Mouse (Mus musculus): Measurements from ENCODE around the gene Sumf1. TPM values are rescaled to one million over a fixed set of nuclear protein-coding genes. Genes with fewer than 3 reads are reported as not detected.

The Sumf1 gene
- polyA plus RNA-seq, 1 experiment from 2014 or later, result 23.2 TPM

DNA sequence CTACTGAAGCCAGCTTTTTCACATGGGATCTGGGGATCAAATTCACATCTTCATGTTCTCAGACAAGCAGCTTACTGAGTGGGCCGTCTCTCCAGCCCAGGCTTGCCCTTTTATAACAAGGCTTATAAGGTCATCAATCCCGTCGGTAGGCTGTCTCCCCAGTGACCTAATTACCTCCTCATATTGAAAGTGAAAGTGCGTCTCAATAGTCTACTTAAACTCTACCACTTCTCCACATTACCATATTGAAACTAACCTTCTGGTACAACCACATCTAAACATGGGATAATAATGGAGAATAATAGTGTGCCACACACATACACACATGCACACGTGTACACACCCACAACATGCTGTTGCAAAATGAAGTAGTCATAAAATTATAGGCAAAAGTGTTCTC lies 20.4 kb downstream of the Sumf1 start:
- WGBS, result 78% methylated on average over 5 of the region's 5 CpGs
- ATAC-seq (ENCODE audit: insufficient number of reproducible peaks, insufficient read depth, low FRiP score, low TSS enrichment, low read depth), result no peak
- Histone ChIP-seq H3K4me3 (no peak overlapping the region), H3K4me1 (peaks cover 13% of the 10 kb centered on the region), H3K9me3 (no peaks in the 10 kb centered on the region), H3K4me2 (no peak overlapping the region), H3K9ac (no peak overlapping the region), H3K36me3 (no peaks in the 10 kb centered on the region), H3K27me3 (no peaks in the 10 kb centered on the region), H3K27ac (no peak overlapping the region)

DNA sequence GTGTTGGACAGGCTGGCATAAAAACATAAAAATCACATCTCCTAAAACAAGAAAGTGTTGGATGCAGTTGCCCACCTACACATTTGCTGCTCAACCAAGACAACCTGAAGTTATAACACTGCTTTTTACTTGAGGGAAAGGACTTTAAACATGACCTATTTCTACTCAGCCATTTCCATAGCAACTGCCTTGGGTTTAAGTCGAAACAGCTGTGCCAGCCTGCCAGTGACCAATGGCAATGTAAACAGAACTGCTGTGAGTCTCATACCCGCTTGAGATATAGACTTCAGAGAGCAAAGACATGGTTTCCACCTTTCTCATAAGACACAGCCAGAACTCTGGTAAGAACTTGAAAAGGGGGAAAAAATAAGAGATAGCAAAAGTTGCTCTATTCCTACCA lies 24.8 kb downstream of the Sumf1 start:
- Histone ChIP-seq H3K4me2 (no peak overlapping the region), H3K9me3 (no peaks in the 10 kb centered on the region), H3K36me3 (no peaks in the 10 kb centered on the region), H3K4me3 (no peak overlapping the region), H3K4me1 (peaks cover 16% of the 10 kb centered on the region), H3K27me3 (no peaks in the 10 kb centered on the region), H3K9ac (no peak overlapping the region), H3K27ac (peak overlapping the region; percentile 33; the same call in 1 of the 2 replicates)
- 24% methylated on average over 2 of the region's 2 CpGs for WGBS
- no peak for ATAC-seq (ENCODE audit: insufficient number of reproducible peaks, insufficient read depth, low FRiP score, low TSS enrichment, low read depth)

DNA sequence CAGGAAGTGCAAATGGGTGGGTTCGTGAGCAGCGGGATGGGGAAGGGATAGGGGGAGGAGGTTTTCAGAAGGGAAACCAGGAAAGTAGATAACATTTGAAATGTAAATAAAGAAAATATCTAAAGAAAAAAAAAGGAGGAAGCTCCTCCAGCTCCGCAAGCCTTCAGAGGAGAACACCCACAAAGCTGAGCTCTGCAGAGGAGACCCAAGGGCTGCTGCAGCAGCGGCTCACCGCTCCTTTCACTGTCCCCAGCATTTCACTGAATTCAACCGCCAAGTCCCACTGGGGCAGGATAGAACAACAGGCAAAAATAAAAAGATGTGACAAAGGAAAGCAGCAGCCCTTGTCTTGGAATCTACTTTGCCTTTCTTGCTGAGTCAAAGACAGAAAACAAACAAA lies 28.5 kb downstream of the Sumf1 start:
- 69% methylated on average over 6 of the region's 6 CpGs for WGBS
- H3K4me2 ChIP-seq, result no peak overlapping the region
- no peaks in the 10 kb centered on the region for H3K27me3 ChIP-seq
- H3K36me3 ChIP-seq, result no peaks in the 10 kb centered on the region
- H3K9ac ChIP-seq, result no peak overlapping the region
- peaks cover 27% of the 10 kb centered on the region for H3K4me1 ChIP-seq
- H3K4me3 ChIP-seq, result no peak overlapping the region
- H3K9me3 ChIP-seq, result no peaks in the 10 kb centered on the region
- no peak for ATAC-seq (ENCODE audit: insufficient number of reproducible peaks, insufficient read depth, low FRiP score, low TSS enrichment, low read depth)
- no peak overlapping the region for H3K27ac ChIP-seq

DNA sequence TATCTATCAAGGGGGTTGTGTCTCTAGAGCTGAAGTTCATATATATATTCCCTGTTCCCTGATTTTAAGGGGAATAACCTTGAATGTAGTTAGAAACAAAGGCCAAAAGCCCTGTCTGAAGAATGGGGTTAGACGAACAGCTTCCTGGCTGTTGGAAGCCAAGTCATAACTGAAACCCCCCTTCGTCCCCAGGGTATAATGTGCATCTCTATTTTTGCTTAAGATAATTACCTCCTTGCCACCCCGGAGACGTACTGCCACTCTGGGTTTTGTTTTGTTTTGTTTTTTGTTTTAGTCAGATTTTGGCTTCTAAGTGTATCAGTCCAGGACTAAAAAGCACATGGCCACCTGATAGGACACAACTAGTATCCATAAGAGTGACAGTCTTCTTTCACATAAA lies 31.1 kb downstream of the Sumf1 start:
- H3K4me2 ChIP-seq, result no peak overlapping the region
- H3K27me3 ChIP-seq, result no peaks in the 10 kb centered on the region
- 0 out of 2 replicates have a peak, but pooled peaks cover 6% of the 10 kb centered on the region for H3K36me3 ChIP-seq
- no peak overlapping the region for H3K4me3 ChIP-seq
- H3K9me3 ChIP-seq, result no peaks in the 10 kb centered on the region
- peaks cover 11% of the 10 kb centered on the region for H3K4me1 ChIP-seq
- no peak overlapping the region for H3K27ac ChIP-seq
- ATAC-seq (ENCODE audit: insufficient number of reproducible peaks, insufficient read depth, low FRiP score, low TSS enrichment, low read depth), result no peak
- H3K9ac ChIP-seq, result no peak overlapping the region
- 83% methylated on average over 4 of the region's 4 CpGs for WGBS

DNA sequence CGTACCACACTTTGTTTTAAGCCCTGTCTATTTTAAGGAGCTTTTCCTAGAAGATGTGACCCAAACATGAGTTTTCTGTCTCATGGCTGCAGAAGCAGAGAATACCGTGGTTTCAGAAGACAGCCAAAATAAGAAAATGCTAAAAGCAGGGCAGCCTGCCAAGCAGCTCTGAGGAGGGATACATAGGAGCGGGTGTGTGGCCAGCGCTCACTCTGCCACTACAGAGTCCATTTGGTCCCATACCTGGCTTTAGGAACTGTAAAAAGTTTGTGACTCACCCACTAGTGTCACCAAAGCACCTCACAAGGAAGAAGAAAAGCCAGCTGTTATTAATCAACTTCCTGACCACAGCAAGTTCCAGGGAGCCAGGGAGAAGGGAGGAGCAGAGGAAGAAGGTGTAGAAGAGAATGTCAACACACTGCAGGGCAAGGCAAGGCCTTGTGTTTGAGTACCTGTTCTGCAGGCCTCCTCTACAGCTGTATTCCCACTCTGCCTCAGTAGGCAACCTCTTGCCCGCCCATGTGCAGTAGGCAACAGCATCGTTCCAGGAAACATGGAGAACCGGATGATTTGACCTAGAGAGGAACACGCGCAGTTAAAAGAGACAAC lies 32.6 kb downstream of the Sumf1 start:
- H3K36me3 ChIP-seq, result 0 out of 2 replicates have a peak, but pooled peaks cover 6% of the 10 kb centered on the region
- no peaks in the 10 kb centered on the region for H3K9me3 ChIP-seq
- H3K27me3 ChIP-seq, result no peaks in the 10 kb centered on the region
- H3K27ac ChIP-seq, result no peak overlapping the region
- H3K4me1 ChIP-seq, result peaks cover 11% of the 10 kb centered on the region
- no peak overlapping the region for H3K9ac ChIP-seq
- 85% methylated on average over 9 of the region's 9 CpGs for WGBS
- no peak overlapping the region for H3K4me3 ChIP-seq
- no peak for ATAC-seq (ENCODE audit: insufficient number of reproducible peaks, insufficient read depth, low FRiP score, low TSS enrichment, low read depth)
- H3K4me2 ChIP-seq, result no peak overlapping the region

DNA sequence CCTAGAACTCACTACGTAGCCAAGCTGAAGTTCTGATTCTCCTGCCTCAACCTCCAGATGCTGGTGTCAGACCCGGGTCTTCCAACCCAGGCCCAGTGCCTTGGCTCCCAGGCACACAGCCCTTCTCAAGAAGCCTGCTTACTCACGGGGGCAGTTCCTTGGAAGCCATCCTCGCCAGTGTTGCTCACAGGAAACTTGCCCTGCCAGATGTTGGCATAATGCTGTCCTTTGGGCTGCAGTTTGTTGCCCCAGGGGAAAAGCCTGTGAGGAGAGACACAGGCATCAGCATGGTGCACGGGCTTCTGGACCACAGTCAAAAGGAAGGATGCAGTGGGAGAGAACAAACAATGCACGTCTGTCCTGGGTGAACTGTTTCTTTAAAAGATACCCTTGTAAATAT lies 33.3 kb downstream of the Sumf1 start:
- no peak overlapping the region for H3K27ac ChIP-seq
- H3K9me3 ChIP-seq, result no peaks in the 10 kb centered on the region
- WGBS, result 61% methylated on average over 6 of the region's 6 CpGs
- 0 out of 2 replicates have a peak, but pooled peaks cover 6% of the 10 kb centered on the region for H3K36me3 ChIP-seq
- no peaks in the 10 kb centered on the region for H3K27me3 ChIP-seq
- H3K4me1 ChIP-seq, result peaks cover 11% of the 10 kb centered on the region
- no peak overlapping the region for H3K4me3 ChIP-seq
- ATAC-seq (ENCODE audit: insufficient number of reproducible peaks, insufficient read depth, low FRiP score, low TSS enrichment, low read depth), result no peak
- no peak overlapping the region for H3K4me2 ChIP-seq
- H3K9ac ChIP-seq, result no peak overlapping the region

DNA sequence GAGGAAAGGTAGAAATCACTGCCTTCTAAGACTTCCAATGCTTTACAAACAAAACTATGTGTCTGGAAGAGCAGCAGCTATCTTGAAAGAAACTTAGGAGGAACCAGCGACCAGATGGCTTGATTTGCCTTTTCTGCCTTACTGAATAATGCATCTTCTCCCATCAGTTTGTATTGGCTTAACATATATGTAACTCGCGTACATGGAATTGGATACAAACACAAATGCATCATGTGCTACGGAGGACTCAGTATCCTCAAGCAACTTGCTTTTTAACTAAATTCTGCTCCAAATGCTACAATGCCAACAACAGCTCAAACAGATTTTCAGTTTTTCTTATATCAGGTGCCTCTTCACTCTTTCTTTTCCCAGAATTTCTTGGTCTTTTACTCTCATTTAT lies 36.1 kb downstream of the Sumf1 start:
- H3K9me3 ChIP-seq, result no peaks in the 10 kb centered on the region
- H3K27me3 ChIP-seq, result no peaks in the 10 kb centered on the region
- no peak overlapping the region for H3K9ac ChIP-seq
- 93% methylated on average over 4 of the region's 4 CpGs for WGBS
- H3K4me3 ChIP-seq, result no peak overlapping the region
- H3K4me2 ChIP-seq, result no peak overlapping the region
- peaks cover 11% of the 10 kb centered on the region for H3K4me1 ChIP-seq
- H3K36me3 ChIP-seq, result 0 out of 2 replicates have a peak, but pooled peaks cover 6% of the 10 kb centered on the region
- H3K27ac ChIP-seq, result no peak overlapping the region
- no peak for ATAC-seq (ENCODE audit: insufficient number of reproducible peaks, insufficient read depth, low FRiP score, low TSS enrichment, low read depth)

DNA sequence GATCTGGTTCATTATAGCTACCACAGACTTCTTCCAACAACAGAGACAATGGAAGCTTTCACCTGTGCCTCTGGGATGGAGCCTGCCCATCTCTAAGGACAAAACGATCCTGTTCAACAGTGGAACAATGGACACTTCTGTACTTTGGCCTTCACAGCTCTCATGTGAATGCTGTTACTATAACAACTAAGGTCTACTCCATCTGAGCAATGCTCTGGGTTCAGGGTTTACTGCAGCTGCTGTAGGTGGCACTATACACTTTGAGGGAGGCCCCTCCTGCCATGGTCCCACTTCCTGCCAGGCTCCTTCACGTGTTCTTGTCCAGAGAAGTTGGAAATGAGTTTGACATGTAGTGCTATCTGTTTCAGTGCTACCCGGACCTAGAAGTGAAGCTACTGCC lies 36.9 kb downstream of the Sumf1 start:
- no peak overlapping the region for H3K4me2 ChIP-seq
- no peak overlapping the region for H3K9ac ChIP-seq
- H3K27me3 ChIP-seq, result no peaks in the 10 kb centered on the region
- no peak overlapping the region for H3K4me3 ChIP-seq
- peaks cover 11% of the 10 kb centered on the region for H3K4me1 ChIP-seq
- no peak for ATAC-seq (ENCODE audit: insufficient number of reproducible peaks, insufficient read depth, low FRiP score, low TSS enrichment, low read depth)
- H3K9me3 ChIP-seq, result no peaks in the 10 kb centered on the region
- no peak overlapping the region for H3K27ac ChIP-seq
- peaks cover 10% of the 10 kb centered on the region; the same call in 1 of the 2 replicates for H3K36me3 ChIP-seq
- WGBS, result 42% methylated on average over 3 of the region's 3 CpGs

DNA sequence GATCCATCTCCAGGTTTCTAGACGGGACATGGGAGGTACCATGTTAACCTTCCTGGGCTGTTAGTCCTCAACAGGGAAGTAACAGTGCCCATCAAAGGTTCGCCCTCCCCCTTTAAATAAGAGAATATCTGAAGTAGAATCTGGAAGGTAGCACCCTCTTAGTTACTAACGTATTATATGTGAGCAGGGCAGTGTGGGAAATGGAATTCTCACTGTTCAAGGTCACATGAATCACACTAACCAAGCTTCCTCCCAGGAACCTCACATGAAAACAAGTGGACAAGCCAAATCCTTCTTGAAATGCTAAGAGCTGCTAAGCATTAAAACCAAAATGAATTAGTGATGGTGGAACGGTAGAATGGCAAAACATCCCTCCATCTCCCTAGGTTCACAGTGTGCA lies 38.7 kb downstream of the Sumf1 start:
- Histone ChIP-seq H3K27me3 (no peaks in the 10 kb centered on the region), H3K9me3 (no peaks in the 10 kb centered on the region), H3K36me3 (peaks cover 11% of the 10 kb centered on the region; the same call in 1 of the 2 replicates), H3K4me1 (no peaks in the 10 kb centered on the region), H3K9ac (no peak overlapping the region), H3K27ac (no peak overlapping the region), H3K4me2 (no peak overlapping the region), H3K4me3 (no peak overlapping the region)
- ATAC-seq (ENCODE audit: insufficient number of reproducible peaks, insufficient read depth, low FRiP score, low TSS enrichment, low read depth), result no peak
- 91% methylated on average over 4 of the region's 4 CpGs for whole genome bisulfite sequencing

DNA sequence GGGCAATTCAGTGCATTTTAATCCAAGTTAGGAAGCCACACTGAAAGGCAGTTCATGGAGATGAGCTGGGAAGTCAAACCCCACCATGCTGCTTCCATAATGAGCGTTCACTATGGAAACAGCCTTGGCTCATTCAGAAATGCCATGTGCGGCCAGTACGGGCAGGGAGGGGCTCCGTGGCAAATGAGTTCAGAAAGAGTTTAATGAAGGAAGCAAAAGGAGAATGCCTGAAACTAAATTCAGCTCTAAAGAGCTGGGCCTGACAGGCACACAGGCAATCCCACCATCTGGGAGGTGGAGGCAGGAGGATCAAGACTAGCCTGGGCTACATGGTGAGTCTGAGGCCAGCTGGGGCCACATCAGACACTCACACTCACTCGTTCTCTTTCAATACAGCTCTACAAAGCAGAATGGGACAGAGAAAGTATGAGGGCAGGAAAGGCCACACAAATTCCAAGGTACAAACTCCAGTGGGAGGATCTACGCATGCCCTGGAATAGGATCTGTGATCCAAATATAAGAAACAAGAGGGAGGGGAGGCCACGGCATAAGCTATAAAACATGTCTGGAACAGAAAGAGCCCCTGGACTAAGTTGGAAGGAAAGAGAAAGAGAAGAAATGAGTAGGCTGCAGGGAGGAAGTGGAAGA lies 39.3 kb downstream of the Sumf1 start:
- Histone ChIP-seq H3K4me2 (no peak overlapping the region), H3K9ac (no peak overlapping the region), H3K36me3 (peaks cover 11% of the 10 kb centered on the region; the same call in 1 of the 2 replicates), H3K27ac (no peak overlapping the region), H3K9me3 (no peaks in the 10 kb centered on the region), H3K4me1 (no peaks in the 10 kb centered on the region), H3K4me3 (no peak overlapping the region), H3K27me3 (no peaks in the 10 kb centered on the region)
- ATAC-seq (ENCODE audit: insufficient number of reproducible peaks, insufficient read depth, low FRiP score, low TSS enrichment, low read depth), result no peak
- 86% methylated on average over 7 of the region's 7 CpGs for WGBS

DNA sequence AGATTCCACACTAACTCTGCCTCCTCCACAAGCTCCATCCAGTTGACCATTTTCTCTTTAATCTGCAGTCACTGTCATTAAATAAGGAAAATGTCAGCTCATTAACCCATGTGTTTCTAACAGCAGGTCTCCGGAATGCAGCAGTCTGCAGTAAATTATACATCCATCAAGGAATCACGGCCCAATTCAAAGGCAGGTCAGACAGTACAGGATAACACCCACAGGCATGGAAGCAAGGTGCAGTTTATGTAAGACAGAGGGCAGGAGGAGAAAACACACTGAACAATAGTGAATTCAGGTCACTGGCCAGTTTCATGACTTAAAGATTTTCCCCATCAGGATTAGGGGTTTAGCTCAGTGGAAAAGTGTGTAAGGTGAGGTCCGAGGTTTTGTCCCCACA lies 40.1 kb downstream of the Sumf1 start:
- Histone ChIP-seq H3K4me3 (no peak overlapping the region), H3K9me3 (no peaks in the 10 kb centered on the region), H3K27ac (no peak overlapping the region), H3K4me1 (no peaks in the 10 kb centered on the region), H3K36me3 (peaks cover 9% of the 10 kb centered on the region; the same call in 1 of the 2 replicates), H3K4me2 (no peak overlapping the region), H3K9ac (no peak overlapping the region), H3K27me3 (no peaks in the 10 kb centered on the region)
- no peak for ATAC-seq (ENCODE audit: insufficient number of reproducible peaks, insufficient read depth, low FRiP score, low TSS enrichment, low read depth)
- 75% methylated on average over 3 of the region's 3 CpGs for WGBS

DNA sequence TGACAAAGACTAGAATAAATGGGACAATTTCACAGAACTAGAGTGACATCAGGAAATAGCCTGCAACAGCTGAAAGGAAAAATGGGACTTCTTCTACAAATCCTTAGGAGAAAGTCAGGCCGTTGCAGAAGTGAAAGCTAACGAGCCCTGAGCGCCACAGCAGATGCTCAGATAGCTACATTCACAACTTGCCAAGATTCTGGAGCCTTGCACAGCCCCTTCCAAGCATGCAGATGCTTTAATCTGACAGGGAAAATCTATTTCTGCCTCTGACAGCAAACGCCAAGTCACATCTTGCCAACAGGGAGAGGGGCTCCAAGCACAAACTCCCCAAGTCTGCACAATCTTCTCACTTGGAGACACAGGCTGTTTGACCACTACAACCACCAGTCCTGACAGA lies 42.6 kb downstream of the Sumf1 start:
- Histone ChIP-seq H3K4me3 (no peak overlapping the region), H3K9ac (no peak overlapping the region), H3K4me1 (no peaks in the 10 kb centered on the region), H3K27me3 (no peaks in the 10 kb centered on the region), H3K36me3 (peaks cover 5% of the 10 kb centered on the region; the same call in 1 of the 2 replicates), H3K4me2 (no peak overlapping the region), H3K27ac (no peak overlapping the region), H3K9me3 (no peaks in the 10 kb centered on the region)
- WGBS, result 68% methylated on average over 4 of the region's 4 CpGs
- ATAC-seq (ENCODE audit: insufficient number of reproducible peaks, insufficient read depth, low FRiP score, low TSS enrichment, low read depth), result no peak

Measured in embryonic facial prominence, embryonic 13.5 days (tissue).